Mouse (Mus musculus) liver, embryonic 13.5 days (tissue): ENCODE results near the gene Stk10. TPM values are rescaled to one million over a fixed set of nuclear protein-coding genes. Genes with fewer than 3 reads are reported as not detected.

Experiments
- ATAC-seq: fragments of 200-750 bp; cut with Nextera tagmentation; 2 replicates; pipeline ENCODE4 v1.8.0; 2017; ENCODE audit warnings: low read depth, mild to moderate bottlenecking, moderate number of reproducible peaks, moderate library complexity
- DNase-seq: peaks from one replicate; pipeline ENCODE4 v3.0.0; 2022
- H3K27ac ChIP-seq: fragments of 300-500 bp; sonication (generic); 2 replicates; pipeline ENCODE4 v1.5.1; 2015; ENCODE audit warnings: moderate library complexity, mild to moderate bottlenecking, inconsistent platforms
- H3K27me3 ChIP-seq: fragments of 300-500 bp; sonication (generic); 2 replicates; pipeline ENCODE4 v1.6.1; 2015; ENCODE audit warnings: mild to moderate bottlenecking, inconsistent platforms
- H3K36me3 ChIP-seq: fragments of 300-500 bp; sonication (generic); 2 replicates; pipeline ENCODE4 v1.6.1; 2015; ENCODE audit warnings: mild to moderate bottlenecking, inconsistent platforms
- H3K4me1 ChIP-seq: fragments of 300-500 bp; sonication (generic); replicated peaks from 2 replicates; pipeline ENCODE4 v1.6.1; 2015; ENCODE audit warnings: inconsistent platforms
- H3K4me2 ChIP-seq: fragments of 300-500 bp; sonication (generic); 2 replicates; pipeline ENCODE4 v1.6.1; 2015; ENCODE audit warnings: inconsistent platforms, mild to moderate bottlenecking, moderate library complexity
- H3K4me3 ChIP-seq: fragments of 300-500 bp; sonication (generic); replicated peaks from 2 replicates; pipeline ENCODE4 v1.5.1; 2015; ENCODE audit warnings: mild to moderate bottlenecking, inconsistent platforms
- H3K9ac ChIP-seq: fragments of 300-500 bp; sonication (generic); 2 replicates; pipeline ENCODE4 v1.6.1; 2015; ENCODE audit warnings: mild to moderate bottlenecking, inconsistent platforms
- H3K9me3 ChIP-seq: fragments of 300-500 bp; sonication (generic); replicated peaks from 2 replicates; pipeline ENCODE4 v1.6.1; 2016; ENCODE audit warnings: inconsistent platforms
- WGBS: fragments of 180-500 bp; shearing (Covaris S2); methylation state at CpG from one replicate; pipeline ENCODE4 v1.1.7; 2015; ENCODE audit not compliant: insufficient replicate concordance; 5-methylcytosine and 5-hydroxymethylcytosine counted together
- polyA plus RNA-seq: library from polyadenylated mRNA; unstranded; fragments of >200 nt; fragmentation: Nextera tagmentation; extraction: Ambion mirVana; gene quantifications from 2 replicates; pipeline ENCODE4 v1.2.1, GENCODE M21; 2015

Stk10 gene
- polyA plus RNA-seq, 1 experiment from 2014 or later, result 3.0 TPM

DNA sequence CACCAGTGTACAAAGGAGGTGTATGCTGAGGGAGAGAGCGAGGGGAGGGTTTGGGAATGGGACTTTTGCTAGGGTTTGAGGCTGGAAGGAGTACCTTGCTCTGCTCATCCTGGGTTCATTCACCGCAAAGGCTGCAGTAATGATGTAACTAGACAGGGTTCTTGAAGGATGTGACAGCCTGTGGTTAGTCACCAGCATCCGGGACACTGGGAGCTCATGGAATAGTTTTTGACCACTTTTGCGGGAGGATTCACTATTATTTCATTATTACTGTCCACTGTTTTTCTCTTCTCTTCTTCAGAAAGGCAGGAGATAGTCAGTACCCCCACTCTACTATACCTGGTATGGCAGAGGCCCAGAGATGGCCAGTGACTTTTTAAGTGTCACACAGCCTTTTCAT is 9.1 kb downstream of the Stk10 start:
- Histone ChIP-seq H3K4me3 (peak overlapping the region; percentile 53), H3K27ac (peak overlapping the region; percentile 97), H3K4me2 (peak overlapping the region; percentile 83), H3K4me1 (peaks cover 83% of the 10 kb centered on the region), H3K36me3 (0 out of 2 replicates have a peak, but pooled peaks cover 11% of the 10 kb centered on the region), H3K27me3 (no peaks in the 10 kb centered on the region), H3K9ac (peak overlapping the region; percentile 84), H3K9me3 (no peaks in the 10 kb centered on the region)
- WGBS, result 41% methylated on average over 4 of the region's 4 CpGs
- no peak for ATAC-seq
- DNase-seq, result no peak

DNA sequence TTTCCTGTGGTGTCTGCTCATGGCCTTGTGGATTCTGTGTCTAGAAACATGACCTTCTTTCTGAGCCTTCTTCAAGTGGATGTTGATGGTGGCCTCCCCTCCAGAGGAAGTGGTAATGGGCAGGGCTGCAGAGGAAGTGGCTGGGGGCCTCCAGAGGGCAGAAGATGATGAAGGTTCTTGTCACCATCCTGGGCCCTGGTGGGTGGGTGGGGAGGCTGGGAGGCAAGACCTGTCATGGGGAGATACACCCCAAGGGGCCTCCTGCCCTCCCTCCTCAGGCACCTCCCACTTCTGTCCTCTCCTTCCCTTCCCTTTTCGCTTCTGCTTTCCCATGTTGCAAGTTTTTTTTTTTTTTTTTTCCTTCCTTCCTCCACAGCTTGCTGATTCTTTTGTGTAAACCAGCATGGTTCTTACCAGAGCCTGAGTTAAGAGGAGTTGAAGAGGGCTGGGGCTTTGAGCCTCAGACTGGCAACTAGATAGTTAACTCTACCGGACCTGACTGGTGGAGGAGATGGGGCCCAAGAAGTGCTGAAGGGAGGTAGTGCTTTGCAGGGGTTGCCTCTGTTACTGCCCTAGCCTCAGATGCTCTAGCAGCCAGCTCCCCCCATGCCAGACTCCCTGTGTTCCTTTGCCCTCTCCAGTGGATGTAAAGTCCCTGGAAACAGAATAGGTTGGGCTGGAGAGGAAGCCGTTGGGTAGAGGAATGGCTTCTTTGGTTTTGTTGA is 9.7 kb downstream of the Stk10 start:
- Histone ChIP-seq H3K4me1 (peaks cover 81% of the 10 kb centered on the region), H3K9ac (peak overlapping the region; percentile 84), H3K9me3 (no peaks in the 10 kb centered on the region), H3K4me3 (peak overlapping the region; percentile 53), H3K36me3 (0 out of 2 replicates have a peak, but pooled peaks cover 11% of the 10 kb centered on the region), H3K4me2 (peak overlapping the region; percentile 83), H3K27ac (peak overlapping the region; percentile 97), H3K27me3 (no peaks in the 10 kb centered on the region)
- peak; percentile 97 for ATAC-seq
- 8% methylated on average over 3 of the region's 3 CpGs for WGBS
- peak; percentile 81 for DNase-seq

DNA sequence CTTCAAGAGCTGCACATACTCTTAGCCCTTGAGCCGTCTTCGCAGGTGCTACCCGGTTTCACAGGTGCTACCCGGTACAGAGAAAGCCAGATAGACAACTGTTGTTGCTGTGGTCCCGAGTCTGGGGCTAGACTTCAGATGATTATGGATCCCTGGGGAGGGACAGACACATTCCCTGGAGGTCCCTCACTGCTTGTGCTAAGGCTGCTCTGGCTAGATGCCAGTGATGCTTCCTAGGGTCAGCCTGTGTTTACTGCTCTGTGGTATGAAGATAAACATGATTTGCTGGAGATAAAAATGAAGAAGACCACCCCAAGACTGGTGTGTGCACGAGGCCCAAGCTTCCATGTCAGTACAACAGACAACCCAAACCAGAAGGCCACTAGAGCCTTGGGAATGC is 10.9 kb downstream of the Stk10 start:
- Histone ChIP-seq H3K27me3 (no peaks in the 10 kb centered on the region), H3K27ac (peak overlapping the region; percentile 97), H3K4me1 (peaks cover 72% of the 10 kb centered on the region), H3K36me3 (0 out of 2 replicates have a peak, but pooled peaks cover 11% of the 10 kb centered on the region), H3K4me2 (peak overlapping the region; percentile 83), H3K4me3 (peak overlapping the region; percentile 53; the same call in 1 of the 2 replicates), H3K9ac (peak overlapping the region; percentile 84), H3K9me3 (no peaks in the 10 kb centered on the region)
- DNase-seq (no peak), ATAC-seq (no peak)
- WGBS, result 74% methylated on average over 6 of the region's 6 CpGs

DNA sequence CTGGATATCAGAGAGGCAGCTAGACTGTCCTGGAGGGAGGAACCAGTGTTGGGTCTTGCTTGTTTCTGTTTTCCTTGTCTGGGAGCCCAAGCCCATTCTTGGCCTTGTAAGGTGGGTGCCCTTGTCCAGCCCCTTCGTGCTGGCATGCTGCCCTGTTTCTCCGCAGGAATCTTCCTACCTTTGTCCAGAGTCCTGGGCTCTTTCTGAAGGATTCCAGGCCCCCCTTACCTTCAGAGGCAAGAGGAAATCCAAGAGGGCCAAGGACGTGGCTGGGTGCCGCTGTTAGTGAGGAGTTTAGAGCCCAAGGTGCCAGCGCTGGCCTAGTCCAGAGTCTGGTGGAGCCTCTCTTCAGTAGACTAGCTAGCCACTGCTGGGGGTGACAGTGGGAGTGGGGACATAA is 11.4 kb downstream of the Stk10 start:
- H3K36me3 ChIP-seq, result 0 out of 2 replicates have a peak, but pooled peaks cover 11% of the 10 kb centered on the region
- no peak for ATAC-seq
- peak overlapping the region; percentile 84; the same call in 1 of the 2 replicates for H3K9ac ChIP-seq
- WGBS, result 95% methylated on average over 5 of the region's 5 CpGs
- H3K9me3 ChIP-seq, result no peaks in the 10 kb centered on the region
- H3K27me3 ChIP-seq, result no peaks in the 10 kb centered on the region
- H3K4me2 ChIP-seq, result peak overlapping the region; percentile 83; the same call in 1 of the 2 replicates
- peaks cover 67% of the 10 kb centered on the region for H3K4me1 ChIP-seq
- no peak overlapping the region for H3K4me3 ChIP-seq
- peak overlapping the region; percentile 97 for H3K27ac ChIP-seq
- no peak for DNase-seq

DNA sequence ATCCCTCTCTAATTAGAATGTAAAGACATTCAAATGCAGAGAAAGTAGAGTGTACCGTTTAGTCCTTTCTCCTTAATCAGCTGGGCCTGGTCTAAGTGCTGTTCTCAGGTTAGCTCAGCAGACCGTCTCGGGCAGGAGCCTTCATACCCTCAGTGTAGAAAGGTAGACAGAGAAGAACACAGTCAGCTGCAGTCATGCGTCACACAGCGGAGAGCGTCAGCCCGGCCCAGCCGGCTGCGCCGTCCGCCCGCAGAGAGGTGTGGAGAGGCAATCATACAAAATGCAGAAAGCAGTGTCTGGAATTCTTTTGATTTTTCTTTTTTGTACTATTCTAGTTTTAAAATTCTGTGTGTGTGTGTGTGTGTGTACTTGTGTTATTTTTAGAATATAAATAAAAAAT is 12.5 kb downstream of the Stk10 start:
- Histone ChIP-seq H3K9ac (no peak overlapping the region), H3K36me3 (0 out of 2 replicates have a peak, but pooled peaks cover 11% of the 10 kb centered on the region), H3K4me2 (no peak overlapping the region), H3K27ac (no peak overlapping the region), H3K9me3 (no peaks in the 10 kb centered on the region), H3K27me3 (no peaks in the 10 kb centered on the region), H3K4me3 (no peak overlapping the region), H3K4me1 (peaks cover 62% of the 10 kb centered on the region)
- ATAC-seq (no peak), DNase-seq (no peak)
- 89% methylated on average over 12 of the region's 12 CpGs for WGBS

DNA sequence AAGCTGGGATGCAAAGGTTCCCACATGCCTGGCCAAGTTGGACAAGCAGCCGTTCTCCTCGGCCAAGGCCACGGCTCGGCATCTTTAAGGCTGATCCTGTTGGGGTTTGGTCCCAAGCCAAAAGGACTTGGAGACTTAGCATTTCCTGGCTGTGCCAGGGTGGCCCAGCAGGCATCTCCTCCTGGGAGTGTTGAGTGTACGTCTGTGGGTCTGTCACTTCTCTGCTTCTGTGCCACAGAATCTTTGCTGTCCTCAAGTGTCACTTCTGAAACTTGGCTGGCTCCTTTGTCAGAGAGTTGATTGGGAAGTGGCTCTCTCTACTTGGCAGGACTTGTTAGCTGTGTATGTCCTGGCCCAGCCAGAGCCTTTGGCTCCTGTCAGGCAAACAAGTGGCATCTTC is 13.4 kb downstream of the Stk10 start:
- 0 out of 2 replicates have a peak, but pooled peaks cover 11% of the 10 kb centered on the region for H3K36me3 ChIP-seq
- ATAC-seq (no peak), DNase-seq (no peak)
- no peaks in the 10 kb centered on the region for H3K27me3 ChIP-seq
- peaks cover 62% of the 10 kb centered on the region for H3K4me1 ChIP-seq
- H3K4me2 ChIP-seq, result no peak overlapping the region
- H3K9ac ChIP-seq, result no peak overlapping the region
- H3K4me3 ChIP-seq, result no peak overlapping the region
- WGBS, result 84% methylated on average over 5 of the region's 5 CpGs
- H3K27ac ChIP-seq, result peak overlapping the region; percentile 47; the same call in 1 of the 2 replicates
- no peaks in the 10 kb centered on the region for H3K9me3 ChIP-seq

DNA sequence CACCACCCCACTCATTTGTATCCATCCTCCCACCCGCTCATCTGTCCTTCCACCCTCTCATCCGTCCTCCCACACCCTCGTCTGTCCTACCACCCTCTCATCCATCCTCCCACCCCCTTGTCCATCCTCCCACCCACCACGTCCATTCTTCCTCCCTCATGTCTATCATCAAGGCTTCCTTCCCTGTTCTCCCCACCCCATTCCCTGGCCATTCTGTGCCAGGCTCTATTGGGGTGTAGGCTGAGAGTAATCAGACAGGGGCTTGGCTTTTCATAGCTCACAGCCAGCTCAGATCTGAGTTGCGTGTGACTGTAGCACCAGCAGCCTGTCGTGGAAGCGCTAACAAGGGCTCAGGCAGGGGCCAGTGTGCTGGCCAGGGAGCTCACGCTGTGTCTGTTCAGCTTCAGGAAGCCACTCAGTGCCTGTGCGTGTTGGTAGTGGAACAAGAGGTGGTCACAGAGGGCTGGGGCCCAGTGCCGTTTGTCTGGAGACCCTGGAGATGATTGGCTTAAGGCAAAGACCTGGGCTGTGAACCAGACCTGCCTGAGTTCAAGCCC is 14.4 kb downstream of the Stk10 start:
- H3K4me3 ChIP-seq, result no peak overlapping the region
- H3K27ac ChIP-seq, result peak overlapping the region; percentile 32
- H3K4me1 ChIP-seq, result peaks cover 62% of the 10 kb centered on the region
- 0 out of 2 replicates have a peak, but pooled peaks cover 11% of the 10 kb centered on the region for H3K36me3 ChIP-seq
- H3K27me3 ChIP-seq, result no peaks in the 10 kb centered on the region
- no peak overlapping the region for H3K4me2 ChIP-seq
- no peaks in the 10 kb centered on the region for H3K9me3 ChIP-seq
- ATAC-seq, result no peak
- H3K9ac ChIP-seq, result no peak overlapping the region
- WGBS, result 70% methylated on average over 10 of the region's 10 CpGs
- DNase-seq, result no peak

DNA sequence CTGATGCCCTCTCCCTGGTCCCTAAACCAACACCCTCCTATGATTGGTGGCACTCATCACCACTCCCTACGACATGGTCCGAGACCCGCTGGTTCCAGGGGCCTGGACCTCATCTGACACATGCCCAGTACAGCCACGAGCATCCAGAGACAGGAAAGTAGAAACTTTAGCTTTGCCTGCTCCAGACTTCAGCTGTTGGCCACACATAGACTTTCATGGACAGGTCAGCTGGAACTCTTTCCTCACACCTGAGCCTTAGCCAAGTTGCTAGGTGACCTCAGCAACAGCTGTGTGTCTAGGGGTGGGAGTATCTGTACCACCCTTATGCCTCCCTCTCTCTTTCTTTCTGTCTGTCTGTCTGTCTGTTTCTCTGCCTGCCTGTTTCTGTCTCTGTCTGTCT is 15.1 kb downstream of the Stk10 start:
- H3K4me1 ChIP-seq, result peaks cover 62% of the 10 kb centered on the region
- ATAC-seq (no peak), DNase-seq (no peak)
- WGBS, result 76% methylated on average over 4 of the region's 4 CpGs
- H3K9me3 ChIP-seq, result no peaks in the 10 kb centered on the region
- no peak overlapping the region for H3K4me2 ChIP-seq
- no peak overlapping the region for H3K4me3 ChIP-seq
- H3K27me3 ChIP-seq, result no peaks in the 10 kb centered on the region
- H3K9ac ChIP-seq, result no peak overlapping the region
- 0 out of 2 replicates have a peak, but pooled peaks cover 11% of the 10 kb centered on the region for H3K36me3 ChIP-seq
- H3K27ac ChIP-seq, result 0 out of 2 replicates have a peak overlapping the region, but pooled peaks have one; percentile 32

DNA sequence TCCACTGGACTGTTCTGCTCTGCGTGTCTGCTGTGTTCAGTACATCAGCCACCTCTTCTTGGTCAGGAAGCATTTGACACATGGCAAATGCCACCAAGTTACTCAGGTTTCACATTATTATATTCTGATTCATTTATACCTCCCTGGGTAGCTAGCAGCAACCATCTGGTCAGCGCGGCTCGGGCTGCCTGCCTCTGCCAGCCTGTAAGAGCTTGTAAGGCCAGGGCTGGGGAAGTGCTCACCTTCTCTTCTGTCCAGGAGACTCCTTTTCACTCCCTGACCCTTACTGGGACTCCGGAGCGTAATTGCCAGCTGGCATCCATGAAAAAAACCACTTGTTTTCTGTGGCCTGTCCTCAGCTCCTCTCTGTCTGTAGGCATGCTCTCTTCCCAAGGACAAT is 16.1 kb downstream of the Stk10 start:
- 87% methylated on average over 6 of the region's 6 CpGs for WGBS
- H3K4me3 ChIP-seq, result no peak overlapping the region
- H3K27ac ChIP-seq, result no peak overlapping the region
- no peaks in the 10 kb centered on the region for H3K27me3 ChIP-seq
- H3K36me3 ChIP-seq, result 0 out of 2 replicates have a peak, but pooled peaks cover 11% of the 10 kb centered on the region
- ATAC-seq, result no peak
- H3K9ac ChIP-seq, result no peak overlapping the region
- peaks cover 62% of the 10 kb centered on the region for H3K4me1 ChIP-seq
- H3K9me3 ChIP-seq, result no peaks in the 10 kb centered on the region
- H3K4me2 ChIP-seq, result no peak overlapping the region
- DNase-seq, result no peak

DNA sequence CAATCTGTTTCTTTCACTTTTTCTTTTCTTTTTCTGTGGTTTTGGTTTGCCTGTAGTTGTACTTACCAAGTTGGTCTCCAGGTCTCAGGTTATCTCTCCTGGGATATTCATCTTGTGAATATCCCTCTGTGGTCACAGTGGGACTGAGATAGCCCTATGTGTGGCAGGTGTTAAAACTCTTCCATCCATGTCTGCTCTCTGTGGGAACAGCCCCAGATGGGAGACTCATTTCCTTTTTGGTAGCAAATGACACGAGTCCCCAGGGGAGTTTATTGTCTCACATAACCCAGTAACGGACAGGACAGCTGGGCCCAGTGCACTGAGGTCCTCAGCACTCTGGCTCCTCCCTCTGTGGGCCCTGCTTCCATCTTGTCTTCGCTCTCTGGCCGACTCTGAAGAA is 17.0 kb downstream of the Stk10 start:
- Histone ChIP-seq H3K4me2 (no peak overlapping the region), H3K27ac (no peak overlapping the region), H3K9ac (no peak overlapping the region), H3K4me3 (no peak overlapping the region), H3K4me1 (peaks cover 62% of the 10 kb centered on the region), H3K27me3 (no peaks in the 10 kb centered on the region), H3K36me3 (0 out of 2 replicates have a peak, but pooled peaks cover 11% of the 10 kb centered on the region), H3K9me3 (no peaks in the 10 kb centered on the region)
- no peak for ATAC-seq
- no peak for DNase-seq
- 65% methylated on average over 4 of the region's 4 CpGs for whole genome bisulfite sequencing

DNA sequence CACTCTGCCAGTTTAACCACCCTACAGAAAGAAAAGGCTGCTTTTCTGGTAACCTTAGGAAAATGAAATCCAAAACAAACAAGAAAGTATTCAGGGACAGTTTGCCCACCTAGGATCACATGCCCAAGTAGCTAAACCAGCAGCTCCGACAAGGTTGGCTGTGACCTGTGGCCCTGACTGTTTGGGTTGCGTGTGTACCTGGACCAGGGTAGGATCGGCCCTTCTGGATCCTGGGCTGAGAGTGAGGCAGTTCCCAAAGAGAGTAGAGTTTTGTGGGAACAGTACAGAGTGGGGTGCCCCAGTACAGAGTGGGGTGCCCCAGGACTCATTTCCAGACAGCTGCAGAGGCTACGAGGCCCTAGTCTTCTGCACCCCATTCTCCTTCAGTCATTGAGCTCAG is 18.0 kb downstream of the Stk10 start:
- no peak overlapping the region for H3K4me3 ChIP-seq
- no peak for ATAC-seq
- no peaks in the 10 kb centered on the region for H3K27me3 ChIP-seq
- peaks cover 63% of the 10 kb centered on the region for H3K4me1 ChIP-seq
- H3K9ac ChIP-seq, result no peak overlapping the region
- H3K4me2 ChIP-seq, result no peak overlapping the region
- no peaks in the 10 kb centered on the region for H3K9me3 ChIP-seq
- H3K27ac ChIP-seq, result 0 out of 2 replicates have a peak overlapping the region, but pooled peaks have one; percentile 17
- 79% methylated on average over 4 of the region's 4 CpGs for WGBS
- DNase-seq, result no peak
- 0 out of 2 replicates have a peak, but pooled peaks cover 13% of the 10 kb centered on the region for H3K36me3 ChIP-seq
